Mouse (Mus musculus) heart, embryonic 12.5 days (tissue): Measurements from ENCODE around the gene Hsd11b2. TPM values are rescaled to one million over a fixed set of nuclear protein-coding genes. Genes with fewer than 3 reads are reported as not detected.

Source experiments
- ATAC-seq: fragments of 200-750 bp; cut with Nextera tagmentation; 2 replicates; pipeline ENCODE4 v1.8.0; 2017; ENCODE audit warnings: moderate TSS enrichment, moderate library complexity; ENCODE audit not compliant: insufficient number of reproducible peaks, low FRiP score
- H3K27ac ChIP-seq: fragments of 300-500 bp; sonication (generic); 2 replicates; pipeline ENCODE4 v1.5.1; 2016; ENCODE audit warnings: mild to moderate bottlenecking, moderate library complexity; ENCODE audit not compliant: poor library complexity, severe bottlenecking
- H3K27me3 ChIP-seq: fragments of 300-500 bp; sonication (generic); replicated peaks from 2 replicates; pipeline ENCODE4 v1.6.1; 2016; ENCODE audit warnings: mild to moderate bottlenecking, moderate library complexity
- H3K36me3 ChIP-seq: fragments of 300-500 bp; sonication (generic); 2 replicates; pipeline ENCODE4 v1.6.1; 2016; ENCODE audit warnings: mild to moderate bottlenecking, moderate library complexity
- H3K4me1 ChIP-seq: fragments of 300-500 bp; sonication (generic); replicated peaks from 2 replicates; pipeline ENCODE4 v1.6.1; 2016; ENCODE audit warnings: mild to moderate bottlenecking
- H3K4me2 ChIP-seq: fragments of 300-500 bp; sonication (generic); 2 replicates; pipeline ENCODE4 v1.6.1; 2016; ENCODE audit warnings: mild to moderate bottlenecking, moderate library complexity
- H3K4me3 ChIP-seq: fragments of 300-500 bp; sonication (generic); 2 replicates; pipeline ENCODE4 v1.5.1; 2016; ENCODE audit warnings: mild to moderate bottlenecking
- H3K9ac ChIP-seq: fragments of 300-500 bp; sonication (generic); 2 replicates; pipeline ENCODE4 v1.6.1; 2016; ENCODE audit warnings: mild to moderate bottlenecking, moderate library complexity
- H3K9me3 ChIP-seq: fragments of 300-500 bp; sonication (generic); replicated peaks from 2 replicates; pipeline ENCODE4 v1.6.1; 2016; ENCODE audit warnings: mild to moderate bottlenecking, moderate library complexity
- WGBS: fragments of 180-500 bp; shearing (Covaris S2); methylation state at CpG from one replicate; pipeline ENCODE4 v1.1.7; 2016; 5-methylcytosine and 5-hydroxymethylcytosine counted together
- polyA plus RNA-seq: library from polyadenylated mRNA; unstranded; fragments of >200 nt; fragmentation: Nextera tagmentation; extraction: Ambion mirVana; gene quantifications from 2 replicates; pipeline ENCODE4 v1.2.1, GENCODE M21; 2016

Gene Hsd11b2
- polyA plus RNA-seq, 1 experiment from 2014 or later = 1.7 TPM

DNA sequence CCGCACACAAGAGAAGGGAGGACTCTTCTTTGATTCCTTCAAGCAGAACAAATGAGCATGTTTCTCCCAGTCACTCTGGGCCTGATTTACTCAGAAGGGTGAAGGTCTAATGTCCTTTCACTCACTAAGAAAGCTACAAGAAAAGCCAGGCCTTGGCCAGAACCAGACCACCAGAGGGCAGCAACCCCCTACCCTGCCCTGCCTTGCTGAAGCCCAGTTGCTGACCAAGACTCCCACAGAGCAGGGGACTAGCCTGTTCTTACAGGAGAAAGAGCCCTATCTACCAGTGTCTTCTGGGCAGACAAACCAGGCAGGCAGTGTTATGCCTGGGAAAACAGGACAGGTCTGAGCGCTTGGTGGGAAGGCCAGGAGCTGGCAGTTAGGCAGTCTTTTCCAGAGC is 34.2 kb upstream of the Hsd11b2 start:
- Histone ChIP-seq H3K36me3 (peaks cover 2% of the 10 kb centered on the region; the same call in 1 of the 2 replicates), H3K4me3 (no peak overlapping the region), H3K9ac (no peak overlapping the region), H3K4me2 (no peak overlapping the region), H3K27ac (no peak overlapping the region), H3K9me3 (no peaks in the 10 kb centered on the region), H3K4me1 (peaks cover 13% of the 10 kb centered on the region), H3K27me3 (no peaks in the 10 kb centered on the region)
- 17% methylated on average over 2 of the region's 2 CpGs for WGBS
- no peak for ATAC-seq

DNA sequence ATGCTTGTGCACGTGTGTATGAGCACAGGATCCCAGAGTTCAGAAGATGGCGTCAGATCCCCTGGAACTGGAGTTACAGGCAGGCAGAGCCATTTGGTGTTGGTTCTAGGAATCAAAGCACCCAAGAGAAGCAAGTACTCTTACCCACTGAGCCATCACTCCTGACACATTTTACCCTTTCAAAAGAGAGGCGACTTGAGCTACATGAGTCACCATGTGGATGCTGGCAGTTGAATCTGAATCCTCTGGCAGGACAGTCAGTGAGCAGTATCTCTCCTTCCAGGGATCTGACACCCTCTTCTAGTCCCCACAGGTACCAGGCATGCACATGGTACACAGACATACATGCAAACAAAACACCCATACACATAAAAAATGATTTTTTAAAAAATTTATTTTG is 30.5 kb upstream of the Hsd11b2 start:
- 49% methylated on average over 3 of the region's 3 CpGs for WGBS
- H3K9me3 ChIP-seq = no peaks in the 10 kb centered on the region
- H3K4me1 ChIP-seq = peaks cover 16% of the 10 kb centered on the region; the same call in 1 of the 2 replicates
- H3K4me3 ChIP-seq = no peak overlapping the region
- no peak overlapping the region for H3K4me2 ChIP-seq
- H3K36me3 ChIP-seq = peaks cover 2% of the 10 kb centered on the region; the same call in 1 of the 2 replicates
- H3K27me3 ChIP-seq = no peaks in the 10 kb centered on the region
- no peak overlapping the region for H3K9ac ChIP-seq
- H3K27ac ChIP-seq = no peak overlapping the region
- no peak for ATAC-seq

DNA sequence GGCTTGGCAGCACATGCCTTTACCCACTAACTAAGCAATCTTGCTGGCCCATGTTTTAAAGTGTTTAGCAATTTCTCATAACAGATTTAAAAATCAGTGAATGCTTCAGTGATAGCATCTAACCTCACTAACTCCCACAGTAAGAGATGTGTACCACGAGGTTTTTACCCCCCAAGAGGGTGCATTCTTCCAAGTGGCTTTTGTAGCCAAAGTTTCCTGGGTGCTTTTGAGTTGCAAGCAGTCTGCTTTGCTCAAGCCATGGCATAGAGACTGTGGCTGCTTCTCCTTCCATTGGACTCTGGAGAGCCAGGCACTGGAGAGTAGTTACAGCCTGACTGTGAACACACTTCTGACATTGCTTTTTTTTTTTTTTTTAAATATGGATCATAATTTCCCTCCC is 29.3 kb upstream of the Hsd11b2 start:
- Histone ChIP-seq H3K4me2 (no peak overlapping the region), H3K4me1 (peaks cover 16% of the 10 kb centered on the region; the same call in 1 of the 2 replicates), H3K9ac (no peak overlapping the region), H3K27ac (no peak overlapping the region), H3K27me3 (no peaks in the 10 kb centered on the region), H3K9me3 (no peaks in the 10 kb centered on the region), H3K4me3 (no peak overlapping the region), H3K36me3 (no peaks in the 10 kb centered on the region)
- 42% methylated on average over 1 of the region's 1 CpGs for WGBS
- no peak for ATAC-seq

DNA sequence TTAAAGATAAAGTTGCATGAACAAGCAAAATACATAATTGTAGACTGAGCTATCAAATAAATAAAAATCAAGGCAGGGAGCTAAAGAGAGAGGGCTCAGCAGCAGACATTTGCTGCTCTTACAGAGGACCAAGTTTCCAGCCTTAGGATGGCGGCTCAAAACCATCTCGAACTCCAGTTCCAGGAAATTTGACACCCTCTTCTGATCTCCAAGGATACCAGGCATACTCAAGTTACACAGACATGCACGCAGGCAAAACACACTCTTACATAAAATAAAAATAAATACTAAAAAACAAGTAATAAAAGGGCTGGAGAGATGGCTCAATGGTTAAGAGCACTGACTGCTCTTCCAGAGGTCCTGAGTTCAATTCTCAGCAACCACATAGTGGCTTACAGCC is 25.1 kb upstream of the Hsd11b2 start:
- H3K27me3 ChIP-seq = no peaks in the 10 kb centered on the region
- H3K9me3 ChIP-seq = no peaks in the 10 kb centered on the region
- H3K4me1 ChIP-seq = peaks cover 27% of the 10 kb centered on the region
- no peak overlapping the region for H3K9ac ChIP-seq
- H3K4me3 ChIP-seq = no peak overlapping the region
- H3K27ac ChIP-seq = no peak overlapping the region
- H3K36me3 ChIP-seq = no peaks in the 10 kb centered on the region
- ATAC-seq = no peak
- 42% methylated on average over 3 of the region's 3 CpGs for WGBS
- no peak overlapping the region for H3K4me2 ChIP-seq

DNA sequence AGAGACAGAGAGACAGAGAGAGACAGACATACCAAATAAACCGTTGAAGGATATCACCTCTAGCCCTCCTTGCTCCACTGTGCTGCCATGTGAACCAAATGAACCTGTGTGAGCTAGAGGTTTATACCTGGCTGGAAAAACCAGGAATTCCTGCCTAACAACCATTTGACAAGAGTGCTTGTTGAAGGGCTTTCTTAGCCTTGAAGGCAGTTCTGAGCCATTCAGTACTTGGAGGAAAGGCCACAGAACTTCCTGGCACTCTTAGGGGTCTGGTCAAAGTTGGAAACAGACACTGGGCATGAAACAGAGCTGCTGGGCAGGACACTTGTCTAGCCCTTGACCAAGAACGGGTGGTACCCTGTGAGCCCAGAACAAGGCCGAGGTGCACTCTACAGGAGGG is 24.0 kb upstream of the Hsd11b2 start:
- peaks cover 27% of the 10 kb centered on the region for H3K4me1 ChIP-seq
- no peak for ATAC-seq
- 81% methylated on average over 3 of the region's 3 CpGs for WGBS
- no peak overlapping the region for H3K27ac ChIP-seq
- H3K4me3 ChIP-seq = no peak overlapping the region
- H3K27me3 ChIP-seq = no peaks in the 10 kb centered on the region
- no peaks in the 10 kb centered on the region for H3K36me3 ChIP-seq
- H3K9ac ChIP-seq = no peak overlapping the region
- no peaks in the 10 kb centered on the region for H3K9me3 ChIP-seq
- H3K4me2 ChIP-seq = no peak overlapping the region

DNA sequence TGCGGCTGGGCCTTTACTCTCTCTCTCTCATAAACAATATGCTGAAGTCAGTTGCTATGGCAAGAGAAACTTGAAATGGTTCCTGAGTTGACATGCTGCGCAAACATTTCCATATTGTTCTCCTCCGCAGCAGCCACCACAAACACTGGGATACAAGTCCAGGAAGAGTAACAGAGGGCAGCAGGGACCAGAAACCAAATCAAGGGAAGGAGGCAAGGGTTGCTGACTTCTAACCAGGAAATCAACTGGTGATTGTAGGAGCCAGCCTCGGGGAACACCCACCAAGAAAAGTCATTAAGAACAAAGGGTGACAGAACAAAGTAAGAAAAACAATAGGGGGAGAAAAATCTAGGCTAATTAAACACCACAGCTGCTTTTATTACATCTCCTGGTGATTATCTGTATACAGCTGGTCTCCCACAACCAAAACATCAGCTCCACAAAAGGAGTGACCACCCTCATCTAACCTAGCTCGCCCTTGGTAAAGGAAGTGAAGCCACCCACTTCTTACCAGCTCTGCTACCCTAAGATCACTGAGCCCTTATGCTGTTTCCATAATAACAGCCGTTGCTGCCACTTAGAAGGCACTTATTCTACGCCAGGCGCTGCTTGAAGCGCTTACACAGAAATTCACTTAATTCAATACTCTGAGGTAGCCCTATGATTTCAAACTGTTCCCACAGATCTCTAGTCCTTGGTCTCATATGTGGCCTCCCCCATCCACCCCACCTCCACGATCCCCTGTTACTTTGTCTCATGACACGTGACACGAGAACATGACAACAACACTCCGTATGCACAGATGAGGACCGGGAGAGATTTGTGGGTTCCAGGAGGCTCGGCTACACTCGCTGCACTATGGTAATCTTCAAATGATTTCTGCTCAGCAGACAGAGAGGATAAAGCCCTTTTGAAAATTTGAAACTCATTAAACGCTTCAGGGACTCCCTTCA is 22.9 kb upstream of the Hsd11b2 start:
- H3K36me3 ChIP-seq = no peaks in the 10 kb centered on the region
- H3K9me3 ChIP-seq = no peaks in the 10 kb centered on the region
- WGBS = 45% methylated on average over 17 of the region's 17 CpGs
- no peak for ATAC-seq
- H3K4me1 ChIP-seq = peaks cover 23% of the 10 kb centered on the region
- no peaks in the 10 kb centered on the region for H3K27me3 ChIP-seq
- H3K4me3 ChIP-seq = peak overlapping the region; percentile 95
- H3K9ac ChIP-seq = peak overlapping the region; percentile 91
- H3K4me2 ChIP-seq = peak overlapping the region; percentile 96
- H3K27ac ChIP-seq = no peak overlapping the region

DNA sequence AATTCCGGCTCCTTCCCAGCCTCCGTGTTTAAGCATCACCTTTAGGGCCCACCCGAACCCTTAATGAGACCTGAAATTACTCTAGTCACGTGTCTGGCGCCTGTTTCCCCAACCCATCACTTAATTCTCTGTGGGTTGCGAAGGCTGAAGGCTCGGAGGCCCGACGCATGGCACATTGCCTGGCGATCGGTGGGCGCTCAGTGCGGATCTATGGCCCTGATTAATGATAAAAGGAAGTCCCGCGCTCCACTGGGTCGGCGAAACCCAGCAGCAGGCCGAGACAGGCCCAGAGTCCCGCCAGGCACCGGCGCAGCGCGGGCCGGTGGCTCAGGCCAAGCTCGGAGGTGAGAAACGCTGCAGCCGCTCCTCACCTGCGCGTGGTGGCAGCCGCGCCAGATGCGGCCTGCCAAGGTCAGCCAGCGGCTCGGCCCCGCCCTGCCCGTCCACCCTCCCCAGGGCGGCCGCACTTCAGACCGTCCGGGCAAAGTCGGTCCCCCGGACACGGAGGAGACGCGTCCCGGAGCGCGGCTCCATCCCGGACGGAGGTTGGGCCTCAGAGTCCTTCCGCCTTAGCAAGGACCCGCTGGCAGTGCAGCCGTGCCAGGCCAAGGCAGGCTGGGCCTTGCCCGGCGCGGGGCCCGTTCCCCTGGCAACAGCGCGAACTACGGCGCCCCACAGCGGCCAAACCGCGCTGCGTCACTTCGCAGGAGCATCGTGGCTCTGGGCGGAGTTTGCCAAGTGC is 21.9 kb upstream of the Hsd11b2 start, which contains the start of gene Zdhhc1:
TSS of gene Zdhhc1 (minus strand) at position 464 of the 742 bp plus-strand sequence.
- no peaks in the 10 kb centered on the region for H3K36me3 ChIP-seq
- peak; percentile 84 for ATAC-seq
- WGBS = under 1% methylated on average over 68 of the region's 68 CpGs
- H3K27ac ChIP-seq = peak within 1 kb of the TSS; percentile 40
- no peaks in the 10 kb centered on the region for H3K9me3 ChIP-seq
- H3K4me3 ChIP-seq = peak within 1 kb of the TSS; percentile 95
- peaks cover 14% of the 10 kb centered on the region for H3K4me1 ChIP-seq
- no peaks in the 10 kb centered on the region for H3K27me3 ChIP-seq
- peak within 1 kb of the TSS; percentile 91 for H3K9ac ChIP-seq
- peak within 1 kb of the TSS; percentile 96 for H3K4me2 ChIP-seq

DNA sequence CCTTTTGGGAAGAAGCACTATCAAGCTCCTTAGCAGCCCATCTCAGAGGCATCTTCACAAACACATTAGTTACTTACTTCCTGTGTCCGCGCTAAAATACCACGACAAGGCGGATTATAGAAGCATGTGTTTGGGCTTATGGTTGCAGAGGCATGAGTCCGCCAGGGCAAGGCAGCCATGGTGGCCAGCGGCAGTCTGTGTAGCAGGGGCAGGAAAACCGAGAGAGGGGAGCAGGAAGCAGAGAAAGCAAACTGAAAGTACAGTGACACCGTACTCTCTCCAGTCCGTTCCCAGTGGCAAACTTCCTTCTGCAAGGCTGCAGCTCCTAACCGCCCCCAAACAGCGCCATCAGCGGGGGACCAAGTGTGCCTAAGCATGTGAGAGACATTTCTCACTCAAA is 18.8 kb upstream of the Hsd11b2 start:
- H3K4me2 ChIP-seq = no peak overlapping the region
- no peaks in the 10 kb centered on the region for H3K36me3 ChIP-seq
- H3K4me3 ChIP-seq = no peak overlapping the region
- H3K27ac ChIP-seq = no peak overlapping the region
- WGBS = 56% methylated on average over 12 of the region's 12 CpGs
- no peak overlapping the region for H3K9ac ChIP-seq
- no peaks in the 10 kb centered on the region for H3K9me3 ChIP-seq
- H3K4me1 ChIP-seq = peaks cover 11% of the 10 kb centered on the region
- ATAC-seq = no peak
- no peaks in the 10 kb centered on the region for H3K27me3 ChIP-seq

DNA sequence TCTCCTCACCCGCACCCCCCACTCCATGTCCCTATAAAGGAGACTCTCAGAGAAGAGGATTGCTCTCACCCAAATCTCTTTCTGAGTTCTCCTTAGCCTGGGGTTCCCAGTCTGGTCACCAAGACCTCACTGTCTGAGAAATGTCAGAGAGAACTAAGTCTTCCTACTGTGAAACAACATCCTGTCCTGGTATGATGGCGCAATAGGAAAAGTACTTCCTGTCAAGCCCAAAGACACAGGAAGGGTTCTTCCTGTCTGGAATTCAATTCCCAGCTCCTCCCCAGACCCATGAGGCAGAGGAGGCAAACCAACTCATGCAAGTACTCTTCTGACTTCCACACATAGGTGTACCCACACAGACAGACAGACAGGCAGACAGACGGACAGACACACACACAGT is 13.9 kb upstream of the Hsd11b2 start:
- H3K27me3 ChIP-seq = no peaks in the 10 kb centered on the region
- no peak overlapping the region for H3K9ac ChIP-seq
- H3K36me3 ChIP-seq = no peaks in the 10 kb centered on the region
- no peak overlapping the region for H3K27ac ChIP-seq
- no peak overlapping the region for H3K4me2 ChIP-seq
- no peaks in the 10 kb centered on the region for H3K9me3 ChIP-seq
- ATAC-seq = no peak
- peaks cover 10% of the 10 kb centered on the region for H3K4me1 ChIP-seq
- no peak overlapping the region for H3K4me3 ChIP-seq
- WGBS = 78% methylated on average over 3 of the region's 3 CpGs

DNA sequence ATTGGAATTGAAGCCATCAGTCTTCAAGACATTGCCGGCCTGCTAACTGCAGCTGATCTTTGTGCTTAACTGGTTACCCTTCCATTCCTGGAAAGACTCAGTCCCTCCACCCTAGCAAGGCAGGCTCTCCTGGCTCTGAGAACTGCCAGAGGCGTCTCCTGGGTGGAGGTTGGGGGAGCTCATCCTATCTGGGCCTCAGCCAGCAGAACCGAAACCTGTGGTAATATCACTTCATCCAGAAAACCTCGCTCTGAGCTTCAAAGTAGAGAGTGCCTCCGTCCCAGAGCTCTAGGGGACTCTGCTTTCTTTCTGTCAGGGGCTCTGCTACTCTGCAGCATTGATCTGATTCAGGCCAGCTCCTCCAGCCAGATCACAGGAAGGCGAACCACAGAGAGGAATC is 11.6 kb upstream of the Hsd11b2 start:
- no peak overlapping the region for H3K9ac ChIP-seq
- no peak for ATAC-seq
- H3K9me3 ChIP-seq = no peaks in the 10 kb centered on the region
- H3K36me3 ChIP-seq = no peaks in the 10 kb centered on the region
- no peak overlapping the region for H3K27ac ChIP-seq
- no peaks in the 10 kb centered on the region for H3K27me3 ChIP-seq
- H3K4me3 ChIP-seq = no peak overlapping the region
- WGBS = 64% methylated on average over 6 of the region's 6 CpGs
- H3K4me2 ChIP-seq = no peak overlapping the region
- H3K4me1 ChIP-seq = peaks cover 17% of the 10 kb centered on the region

DNA sequence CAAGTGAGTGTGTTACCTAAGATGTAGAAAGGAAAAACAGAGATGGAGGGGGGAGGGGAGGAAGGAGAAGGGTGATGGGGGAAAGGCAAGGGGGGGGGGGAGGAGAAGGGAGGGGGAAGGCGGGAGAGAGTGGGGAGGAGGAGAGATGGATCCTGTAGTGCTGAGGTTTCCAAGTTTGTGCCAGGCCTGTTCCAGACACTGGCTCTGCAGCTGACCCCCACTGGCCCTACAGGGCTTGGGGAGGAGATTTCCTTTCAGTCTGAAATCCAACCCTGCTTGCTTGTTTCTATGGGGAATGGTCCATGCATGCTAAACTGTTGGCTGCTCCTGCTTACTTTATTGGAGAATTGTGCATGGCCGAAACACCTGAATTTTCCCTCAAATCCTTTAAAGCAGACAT is 9.8 kb upstream of the Hsd11b2 start:
- H3K9ac ChIP-seq = no peak overlapping the region
- ATAC-seq = no peak

More for the DNA sequence above, 9.8 kb upstream of the Hsd11b2 start:
- H3K9me3 ChIP-seq = no peaks in the 10 kb centered on the region
- 76% methylated on average over 1 of the region's 2 CpGs for WGBS
- H3K4me3 ChIP-seq = no peak overlapping the region
- no peaks in the 10 kb centered on the region for H3K27me3 ChIP-seq
- H3K4me1 ChIP-seq = peaks cover 17% of the 10 kb centered on the region
- no peaks in the 10 kb centered on the region for H3K36me3 ChIP-seq
- H3K4me2 ChIP-seq = 0 out of 2 replicates have a peak overlapping the region, but pooled peaks have one; percentile 6
- H3K27ac ChIP-seq = no peak overlapping the region
